Mouse (Mus musculus) lung, adult 2 months (tissue): ENCODE measurements around the gene Tgm3.

Experiments used
- CTCF ChIP-seq: fragments of 200-500 bp; IDR thresholded peaks from 2 replicates; pipeline ENCODE4 v1.5.1; 2011; ENCODE audit warnings: mild to moderate bottlenecking, low read length, control low read depth; ENCODE audit not compliant: insufficient read depth
- POLR2A ChIP-seq: fragments of 200-500 bp; IDR thresholded peaks from 2 replicates; pipeline ENCODE4 v1.6.1; 2011; ENCODE audit warnings: low read depth, mild to moderate bottlenecking, control low read depth, low read length, borderline replicate concordance; ENCODE audit errors: extremely low read depth

- TF ChIP-seq POLR2A (no peak), CTCF (no peak)
These were observed 13.7 kb upstream of the Tgm3 start for GRCm38 (mm10) chr2:129998476-129998875.
